ENCODE assay signal across 11 mouse cellular contexts in the genomic region with DNA sequence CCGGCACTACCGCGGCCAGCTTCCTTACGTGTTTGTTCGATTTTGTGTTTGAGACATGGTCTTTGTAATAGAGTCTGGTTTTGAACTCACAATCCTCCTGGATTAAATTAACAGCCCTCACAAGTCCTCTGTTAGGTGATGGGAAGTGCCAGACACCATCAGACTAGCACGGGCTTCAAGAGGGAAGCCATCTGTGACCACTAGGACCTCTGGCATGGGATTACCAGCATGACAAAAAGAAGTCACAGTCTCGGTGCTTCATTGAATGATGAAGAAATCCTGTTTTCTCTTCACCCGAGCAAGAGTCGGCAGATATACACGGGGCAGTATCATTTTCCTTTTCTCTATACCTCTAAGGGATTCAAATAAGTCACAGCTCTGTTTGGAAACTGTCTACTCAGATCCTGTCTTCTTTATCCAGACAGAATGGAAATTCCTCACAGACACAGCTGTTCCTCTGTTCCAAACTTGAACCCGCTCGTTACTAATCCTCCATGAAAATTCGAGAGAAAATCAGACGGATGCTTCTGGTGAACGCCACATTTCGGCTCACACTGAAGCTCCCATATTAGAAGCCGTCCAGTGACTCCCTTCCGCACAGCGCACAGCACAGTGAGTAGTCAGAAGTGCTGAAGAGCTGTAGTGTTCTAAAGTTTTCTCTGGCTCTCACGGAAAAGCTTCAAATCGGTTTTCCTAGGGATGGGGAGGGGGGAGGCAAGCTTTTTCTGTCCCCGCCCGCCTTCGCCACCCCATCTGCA. TPM values are rescaled to one million over a fixed set of nuclear protein-coding genes. Genes with fewer than 3 reads are reported as not detected.
DNase-seq lines count a peak whose midpoint lies in the region; ATAC-seq and TF ChIP-seq lines count a peak whose summit lies in the region.
"Had no signal": no experiment of that assay in that cellular context is flagged by ENCODE, and none has a peak within 500 bp of the region (broad histone marks: within the 10 kb centered on the region; RNA-seq: fewer than 3 reads in every experiment).

No protein-coding gene starts in this region.

- no peak for TF ChIP-seq CTCF in kidney, postnatal 0 days (IDR thresholded peaks at IDR 0.05; ENCODE audit: low read depth)
- no peak for TF ChIP-seq CTCF in kidney, adult 2 months (conservative IDR thresholded peaks at IDR 0.05; ENCODE audit: insufficient read depth, insufficient read length, low read depth, low read length)
- TF ChIP-seq CTCF in hindbrain, postnatal 0 days (IDR thresholded peaks at IDR 0.05; ENCODE audit: low read depth): no peak

- WGBS in kidney, postnatal 0 days: 60% methylated on average over 24 of the region's 24 CpGs
- 66% methylated on average over 24 of the region's 24 CpGs for WGBS in kidney, adult 2 months
- 31% methylated on average over 24 of the region's 24 CpGs for WGBS in embryonic facial prominence, embryonic 14.5 days
- WGBS in hindbrain, postnatal 0 days: 28% methylated on average over 24 of the region's 24 CpGs
- 43% methylated on average over 24 of the region's 24 CpGs for WGBS in neural tube, embryonic 14.5 days

- H3K36me3 ChIP-seq in kidney, postnatal 0 days (ENCODE audit: insufficient read depth, low read length): no peaks in the 10 kb centered on the region
- no peaks in the 10 kb centered on the region for H3K36me3 ChIP-seq in kidney, adult 2 months (ENCODE audit: control insufficient read depth, insufficient read depth, low read length)
- H3K36me3 ChIP-seq in embryonic facial prominence, embryonic 14.5 days (ENCODE audit: control insufficient read depth, insufficient read depth, low read length): no peaks in the 10 kb centered on the region
- H3K36me3 ChIP-seq in hindbrain, postnatal 0 days (ENCODE audit: insufficient read depth, low read length): no peaks in the 10 kb centered on the region
- H3K36me3 ChIP-seq in neural tube, embryonic 14.5 days (ENCODE audit: control insufficient read depth, insufficient read depth, low read length): no peaks in the 10 kb centered on the region
- H3K36me3 ChIP-seq: lung, embryonic 15.5 days had no signal

- no peaks in the 10 kb centered on the region for H3K9me3 ChIP-seq in kidney, postnatal 0 days (replicated peaks; ENCODE audit: low read length)
- no peaks in the 10 kb centered on the region for H3K9me3 ChIP-seq in embryonic facial prominence, embryonic 14.5 days (ENCODE audit: control insufficient read depth, low read length)
- H3K9me3 ChIP-seq in hindbrain, postnatal 0 days (ENCODE audit: low read length): no peaks in the 10 kb centered on the region
- H3K9me3 ChIP-seq in neural tube, embryonic 14.5 days (ENCODE audit: control insufficient read depth, low read length): no peaks in the 10 kb centered on the region
- H3K9me3 ChIP-seq: lung, embryonic 15.5 days had no signal

- ATAC-seq in kidney, postnatal 0 days (replicated peaks; ENCODE audit: low FRiP score, low read depth): no peak
- ATAC-seq in embryonic facial prominence, embryonic 14.5 days (ENCODE audit: low read depth): peak; percentile 75
- peak; percentile 67 for ATAC-seq in hindbrain, postnatal 0 days
- peak; percentile 46; the same call in 1 of the 2 replicates for ATAC-seq in neural tube, embryonic 14.5 days (ENCODE audit: low read depth)
- ATAC-seq in inflammation-experienced regulatory T-cells, adult 6 months: no peak

- no peak overlapping the region for H3K27ac ChIP-seq in kidney, postnatal 0 days
- no peak overlapping the region for H3K27ac ChIP-seq in kidney, adult 2 months (ENCODE audit: insufficient read depth, low read depth, low read length)
- peak overlapping the region; percentile 36 for H3K27ac ChIP-seq in embryonic facial prominence, embryonic 14.5 days (replicated peaks; ENCODE audit: low read depth, low read length)
- peak overlapping the region; percentile 33 for H3K27ac ChIP-seq in hindbrain, postnatal 0 days
- H3K27ac ChIP-seq in neural tube, embryonic 14.5 days (ENCODE audit: low read depth, low read length): no peak overlapping the region
- H3K27ac ChIP-seq: lung, embryonic 15.5 days had no signal

- no peak for TF ChIP-seq POLR2A in kidney, adult 2 months (IDR thresholded peaks at IDR 0.05; ENCODE audit: low read depth, low read length)

- H3K9ac ChIP-seq in kidney, postnatal 0 days (ENCODE audit: low read depth, low read length): no peak overlapping the region
- peak overlapping the region; percentile 30; the same call in 1 of the 2 replicates for H3K9ac ChIP-seq in embryonic facial prominence, embryonic 14.5 days (ENCODE audit: low read depth, low read length)
- H3K9ac ChIP-seq in hindbrain, postnatal 0 days (replicated peaks; ENCODE audit: low read length): peak overlapping the region; percentile 35; the same call in 1 of the 2 replicates
- H3K9ac ChIP-seq in neural tube, embryonic 14.5 days (replicated peaks; ENCODE audit: low read depth, low read length): no peak overlapping the region
- H3K9ac ChIP-seq: lung, embryonic 15.5 days had no signal

- no peak for DNase-seq in kidney, postnatal 0 days (ENCODE audit: low spot score)
- no peak for DNase-seq in kidney, adult 2 months
- DNase-seq in embryonic facial prominence, embryonic 14.5 days (ENCODE audit: low spot score): peak; percentile 82
- peak; percentile 50 for DNase-seq in hindbrain, postnatal 0 days (ENCODE audit: low spot score)
- DNase-seq in adrenal gland, postnatal 25 days: no peak
- DNase-seq in adrenal gland, adult 8-10 months: no peak
- DNase-seq: cerebellum, adult 2 months had no signal

- H3K4me3 ChIP-seq in kidney, postnatal 0 days (replicated peaks; ENCODE audit: low read depth, low read length): no peak overlapping the region
- H3K4me3 ChIP-seq in kidney, adult 2 months (ENCODE audit: insufficient read depth, low read depth, low read length): no peak overlapping the region
- H3K4me3 ChIP-seq in embryonic facial prominence, embryonic 14.5 days (ENCODE audit: low read depth, low read length): peak overlapping the region; percentile 21
- H3K4me3 ChIP-seq in hindbrain, postnatal 0 days (ENCODE audit: low read length): peak overlapping the region; percentile 18
- H3K4me3 ChIP-seq in neural tube, embryonic 14.5 days (ENCODE audit: low read depth, low read length): peak overlapping the region; percentile 10; the same call in 1 of the 2 replicates
- H3K4me3 ChIP-seq: lung, embryonic 15.5 days had no signal

- H3K4me2 ChIP-seq in kidney, postnatal 0 days (ENCODE audit: low read length): 0 out of 2 replicates have a peak overlapping the region, but pooled peaks have one; percentile 6
- peak overlapping the region; percentile 47 for H3K4me2 ChIP-seq in embryonic facial prominence, embryonic 14.5 days (ENCODE audit: low read depth, low read length)
- H3K4me2 ChIP-seq in hindbrain, postnatal 0 days (ENCODE audit: low read depth, low read length): peak overlapping the region; percentile 47
- H3K4me2 ChIP-seq in neural tube, embryonic 14.5 days (ENCODE audit: low read depth, low read length): peak overlapping the region; percentile 36
- H3K4me2 ChIP-seq: lung, embryonic 15.5 days had no signal

- H3K4me1 ChIP-seq in kidney, postnatal 0 days (replicated peaks; ENCODE audit: insufficient read depth, low read length): no peaks in the 10 kb centered on the region
- H3K4me1 ChIP-seq in kidney, adult 2 months (ENCODE audit: control insufficient read depth, insufficient read depth, low read length): no peaks in the 10 kb centered on the region
- H3K4me1 ChIP-seq in embryonic facial prominence, embryonic 14.5 days (ENCODE audit: control insufficient read depth, insufficient read depth, low read length): 0 out of 2 replicates have a peak, but pooled peaks cover 7% of the 10 kb centered on the region
- H3K4me1 ChIP-seq in hindbrain, postnatal 0 days (ENCODE audit: insufficient read depth, low read length): peaks cover 5% of the 10 kb centered on the region; the same call in 1 of the 2 replicates
- peaks cover 6% of the 10 kb centered on the region for H3K4me1 ChIP-seq in neural tube, embryonic 14.5 days (ENCODE audit: control insufficient read depth, insufficient read depth, low read length)
- H3K4me1 ChIP-seq: lung, embryonic 15.5 days had no signal

- no peaks in the 10 kb centered on the region for H3K27me3 ChIP-seq in kidney, postnatal 0 days (ENCODE audit: insufficient read depth, low read length)
- H3K27me3 ChIP-seq in kidney, adult 2 months (replicated peaks; ENCODE audit: control insufficient read depth, insufficient read depth, low read length): no peaks in the 10 kb centered on the region
- no peaks in the 10 kb centered on the region for H3K27me3 ChIP-seq in embryonic facial prominence, embryonic 14.5 days (replicated peaks; ENCODE audit: control insufficient read depth, insufficient read depth, low read length)
- H3K27me3 ChIP-seq in hindbrain, postnatal 0 days (ENCODE audit: insufficient read depth, low read length): no peaks in the 10 kb centered on the region
- no peaks in the 10 kb centered on the region for H3K27me3 ChIP-seq in neural tube, embryonic 14.5 days (ENCODE audit: control insufficient read depth, insufficient read depth, low read length)
- H3K27me3 ChIP-seq: lung, embryonic 15.5 days had no signal

RNA-seq across cellular contexts. Expression of gene Cstf2t, which starts 8.5 kb away (rescaled TPM):
- 42.0 and 42.5 TPM in 2 replicates for polyA plus RNA-seq in kidney, postnatal 0 days (2015; fragmentation: Nextera tagmentation; extraction: Ambion mirVana)
- polyA plus RNA-seq in kidney, adult 2 months (2012; rRNA removed): 13.2 and 13.4 TPM in 2 replicates
- 33.2 and 39.8 TPM in 2 replicates for polyA plus RNA-seq in embryonic facial prominence, embryonic 14.5 days (2014; fragmentation: Nextera tagmentation; extraction: Ambion mirVana)
- 58.1 and 70.8 TPM in 2 replicates for total RNA-seq in hindbrain, postnatal 0 days (2014; rRNA removed)
- polyA plus RNA-seq in hindbrain, postnatal 0 days (2015; fragmentation: Nextera tagmentation; extraction: Ambion mirVana): 52.1 and 53.5 TPM in 2 replicates
- 57.1 and 61.8 TPM in 2 replicates for polyA plus RNA-seq in neural tube, embryonic 14.5 days (2014; fragmentation: Nextera tagmentation; extraction: Ambion mirVana)
- total RNA-seq in adrenal gland, postnatal 25 days (2021): 23.6 and 26.1 TPM in 2 replicates
- 10 to 100 TPM; 20.3 to 28.2 (median 25.7) TPM for total RNA-seq in adrenal gland, adult 8-10 months (2022)
- polyA plus RNA-seq in inflammation-experienced regulatory T-cells, adult 6 months (2017; shearing (Covaris generic)): 10 to 100 TPM; 14.3 to 16.2 (median 15.9) TPM
- total RNA-seq: MEL had no signal

Comparison
In these comparisons a context has a peak if more than half of its experiments do, and no peak if none do; other contexts are left out.
1. ATAC-seq: peak in embryonic facial prominence, embryonic 14.5 days (single experiment), hindbrain, postnatal 0 days (single experiment) and neural tube, embryonic 14.5 days (single experiment); none in kidney, postnatal 0 days (single experiment) and inflammation-experienced regulatory T-cells, adult 6 months (single experiment).
2. DNase-seq: peak in embryonic facial prominence, embryonic 14.5 days (single experiment) and hindbrain, postnatal 0 days (single experiment); none in kidney, postnatal 0 days (single experiment), kidney, adult 2 months (single experiment), adrenal gland, postnatal 25 days (single experiment) and adrenal gland, adult 8-10 months (single experiment).
3. H3K27ac ChIP-seq: peak in embryonic facial prominence, embryonic 14.5 days (single experiment) and hindbrain, postnatal 0 days (single experiment); none in kidney, postnatal 0 days (single experiment), kidney, adult 2 months (single experiment) and neural tube, embryonic 14.5 days (single experiment).
4. H3K4me3 ChIP-seq: peak in embryonic facial prominence, embryonic 14.5 days (single experiment), hindbrain, postnatal 0 days (single experiment) and neural tube, embryonic 14.5 days (single experiment); none in kidney, postnatal 0 days (single experiment) and kidney, adult 2 months (single experiment).
5. H3K9ac ChIP-seq: peak in embryonic facial prominence, embryonic 14.5 days (single experiment) and hindbrain, postnatal 0 days (single experiment); none in kidney, postnatal 0 days (single experiment) and neural tube, embryonic 14.5 days (single experiment).
6. Peak in every context shown above with its lines, with median percentiles within 50 percentile points of each other: H3K4me2 ChIP-seq.